Mouse (Mus musculus) liver, embryonic 14.5 days (tissue): ENCODE measurements at regions not wholly inside any gene's neighbourhood (a gene's known extent, or its start where the extent isn't known, plus 50 kb on each side); places are given as distances from the start of the nearest gene placed in this dataset.

Experiments
- ATAC-seq: fragments of 200-750 bp; cut with Nextera tagmentation; 2 replicates; pipeline ENCODE4 v1.8.0; 2017; ENCODE audit warnings: moderate number of reproducible peaks, mild to moderate bottlenecking, moderate library complexity; ENCODE audit not compliant: insufficient read depth
- DNase-seq, 3 experiments: peaks; one replicate each; pipeline ENCODE4 v3.0.0-alpha.2; 2012 to 2013; ENCODE audit warnings: low read depth in 3 of 3, low spot score in 3 of 3
- H3K27ac ChIP-seq: fragments of 300-500 bp; sonication (generic); 2 replicates; pipeline ENCODE4 v1.5.1; 2014; ENCODE audit warnings: moderate library complexity, mild to moderate bottlenecking, control low read depth, inconsistent platforms
- H3K27me3 ChIP-seq: fragments of 300-500 bp; sonication (generic); 2 replicates; pipeline ENCODE4 v1.6.1; 2014; ENCODE audit warnings: mild to moderate bottlenecking, low read length, moderate library complexity; ENCODE audit not compliant: control insufficient read depth, insufficient read depth
- H3K36me3 ChIP-seq: fragments of 300-500 bp; sonication (generic); replicated peaks from 2 replicates; pipeline ENCODE4 v1.6.1; 2014; ENCODE audit warnings: low read depth; ENCODE audit not compliant: control insufficient read depth, insufficient read depth
- H3K4me1 ChIP-seq, 2 experiments: fragments of 200-500 bp in 1 of 2; fragments of 300-500 bp in 1 of 2; sonication (generic) in 1 of 2; replicated peaks; 2 replicates each; pipeline ENCODE4 v1.6.1; 2012 to 2014; ENCODE audit warnings: antibody characterized with exemption in 1 of 2, inconsistent platforms in 1 of 2, low read length in 1 of 2; ENCODE audit not compliant: control insufficient read depth in 2 of 2, insufficient read depth in 2 of 2
- H3K4me2 ChIP-seq: fragments of 300-500 bp; sonication (generic); 2 replicates; pipeline ENCODE4 v1.6.1; 2014; ENCODE audit warnings: low read depth, mild to moderate bottlenecking, control low read depth, moderate library complexity
- H3K4me3 ChIP-seq, 2 experiments: fragments of 200-500 bp in 1 of 2; fragments of 300-500 bp in 1 of 2; sonication (generic) in 1 of 2; 2 replicates each; pipeline ENCODE4 v1.5.1; 2012 to 2014; ENCODE audit warnings: low read depth in 2 of 2, low read length in 2 of 2, mild to moderate bottlenecking in 2 of 2, control low read depth in 1 of 2, inconsistent platforms in 1 of 2, moderate library complexity in 1 of 2; ENCODE audit not compliant: insufficient read depth in 1 of 2
- H3K9ac ChIP-seq: fragments of 300-500 bp; sonication (generic); replicated peaks from 2 replicates; pipeline ENCODE4 v1.6.1; 2014; ENCODE audit warnings: mild to moderate bottlenecking, control low read depth, moderate library complexity
- H3K9me3 ChIP-seq: fragments of 300-500 bp; sonication (generic); 2 replicates; pipeline ENCODE4 v1.6.1; 2016; ENCODE audit warnings: low read length, mixed read lengths; ENCODE audit not compliant: control insufficient read depth
- CTCF ChIP-seq: IDR thresholded peaks from 2 replicates; pipeline ENCODE4 v1.5.1; 2016; ENCODE audit warnings: antibody characterized with exemption, low read depth, control low read depth
- EP300 ChIP-seq: IDR thresholded peaks from 2 replicates; pipeline ENCODE4 v1.6.1; 2016; ENCODE audit warnings: antibody characterized with exemption, low read depth
- WGBS: fragments of 180-500 bp; shearing (Covaris S2); extraction: QIAGEN DNeasy Blood & Tissue Kit; methylation state at CpG from one replicate; pipeline ENCODE4 v1.1.7; 2014; ENCODE audit not compliant: insufficient replicate concordance; 5-methylcytosine and 5-hydroxymethylcytosine counted together

GRCm38 (mm10) chr10:118039056-118039455 is 102.6 kb upstream of the Mdm1 start:
- WGBS = 54% methylated on average over 4 of the region's 4 CpGs
- no peak overlapping the region for H3K9ac ChIP-seq
- no peak overlapping the region for H3K27ac ChIP-seq
- no peaks in the 10 kb centered on the region for H3K4me1 ChIP-seq
- no peak overlapping the region for H3K4me2 ChIP-seq
- H3K9me3 ChIP-seq = peaks cover 3% of the 10 kb centered on the region
- H3K27me3 ChIP-seq = no peaks in the 10 kb centered on the region
- DNase-seq (no peak), ATAC-seq (no peak)
- H3K36me3 ChIP-seq = no peaks in the 10 kb centered on the region
- TF ChIP-seq EP300 (no peak), CTCF (no peak)
- H3K4me3 ChIP-seq = no peak overlapping the region

GRCm38 (mm10) chr10:118041068-118041467 is 100.5 kb upstream of the Mdm1 start:
- Histone ChIP-seq H3K27ac (no peak overlapping the region), H3K9ac (no peak overlapping the region), H3K27me3 (no peaks in the 10 kb centered on the region), H3K4me2 (no peak overlapping the region), H3K9me3 (no peaks in the 10 kb centered on the region), H3K4me1 (no peaks in the 10 kb centered on the region), H3K4me3 (no peak overlapping the region), H3K36me3 (no peaks in the 10 kb centered on the region)
- TF ChIP-seq CTCF (no peak), EP300 (no peak)
- DNase-seq (no peak), ATAC-seq (no peak)
- 70% methylated on average over 3 of the region's 3 CpGs for WGBS

- H3K27me3 ChIP-seq = no peaks in the 10 kb centered on the region
- no peak overlapping the region for H3K9ac ChIP-seq
- DNase-seq = no peak
- ATAC-seq = no peak
- WGBS = 74% methylated on average over 13 of the region's 13 CpGs
- no peak overlapping the region for H3K4me2 ChIP-seq
- H3K9me3 ChIP-seq = no peaks in the 10 kb centered on the region
- TF ChIP-seq EP300 (no peak), CTCF (no peak)
- H3K4me3 ChIP-seq = no peak overlapping the region
- no peaks in the 10 kb centered on the region for H3K4me1 ChIP-seq
- no peak overlapping the region for H3K27ac ChIP-seq
- H3K36me3 ChIP-seq = no peaks in the 10 kb centered on the region
These were observed 97.8 kb upstream of the Mdm1 start for GRCm38 (mm10) chr10:118043761-118044160.

- Histone ChIP-seq H3K4me3 (no peak overlapping the region), H3K9ac (no peak overlapping the region), H3K36me3 (no peaks in the 10 kb centered on the region), H3K4me1 (no peaks in the 10 kb centered on the region; a peak in 1 of 4 replicates), H3K9me3 (no peaks in the 10 kb centered on the region), H3K27ac (no peak overlapping the region), H3K27me3 (no peaks in the 10 kb centered on the region), H3K4me2 (no peak overlapping the region)
- WGBS = 63% methylated on average over 3 of the region's 3 CpGs
- ATAC-seq (no peak), DNase-seq (no peak)
- TF ChIP-seq CTCF (no peak), EP300 (no peak)
These were observed 96.8 kb upstream of the Mdm1 start for GRCm38 (mm10) chr10:118044840-118045239.

DNA sequence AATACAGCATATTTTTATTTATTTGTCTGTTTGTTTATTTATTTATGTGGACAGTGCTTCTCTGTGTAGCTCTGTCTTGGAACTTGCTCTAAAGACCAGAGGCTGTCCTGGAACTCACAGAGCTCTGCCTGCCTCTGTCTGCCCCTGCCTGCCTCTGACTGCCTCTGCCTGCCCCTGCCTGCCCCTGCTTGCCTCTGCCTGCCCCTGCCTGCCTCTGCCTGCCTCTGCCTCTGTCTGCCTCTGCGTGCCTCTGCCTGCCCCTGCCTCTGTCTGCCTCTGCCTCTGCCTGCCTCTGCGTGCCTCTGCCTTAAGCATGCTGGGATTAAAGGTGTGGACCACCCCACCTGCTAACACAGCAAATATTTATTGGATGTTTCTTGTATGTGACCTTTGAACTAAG is 96.2 kb upstream of the Mdm1 start:
- no peak overlapping the region for H3K9ac ChIP-seq

More for the DNA sequence above, 96.2 kb upstream of the Mdm1 start:
- Histone ChIP-seq H3K36me3 (no peaks in the 10 kb centered on the region), H3K27me3 (no peaks in the 10 kb centered on the region), H3K4me2 (no peak overlapping the region), H3K9me3 (no peaks in the 10 kb centered on the region), H3K4me1 (peaks cover 0 to 6% of the 10 kb centered on the region in 2 experiments; a peak in 2 of 4 replicates), H3K4me3 (no peak overlapping the region), H3K27ac (no peak overlapping the region)
- TF ChIP-seq CTCF (no peak), EP300 (no peak)
- 77% methylated on average over 2 of the region's 2 CpGs for WGBS
- DNase-seq (no peak), ATAC-seq (no peak)
